In the genomic region with DNA sequence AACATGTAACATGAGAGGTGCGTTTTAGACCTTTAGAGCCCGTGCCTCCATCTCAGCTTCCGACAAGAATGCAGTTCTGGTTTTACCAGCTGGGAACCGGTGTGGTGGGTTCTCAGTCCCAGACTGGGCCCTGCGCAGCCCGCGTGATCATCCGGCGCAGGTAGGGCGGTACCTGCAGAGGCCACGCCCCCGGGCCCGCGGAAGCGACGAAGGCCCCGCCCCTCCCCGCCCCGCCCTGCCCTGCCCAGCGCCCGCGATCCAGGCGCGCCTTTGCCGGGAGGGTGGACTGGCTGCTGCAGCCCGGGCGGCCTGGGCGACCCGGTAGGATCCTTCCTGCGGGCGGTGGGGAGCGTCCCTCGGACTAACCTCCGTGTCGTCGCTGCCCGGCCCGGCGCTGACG, we compare ENCODE assay signal across 7 mouse cellular contexts. TPM values are rescaled to one million over a fixed set of nuclear protein-coding genes. Genes with fewer than 3 reads are reported as not detected.
DNase-seq lines count a peak whose midpoint lies in the region; ATAC-seq and TF ChIP-seq lines count a peak whose summit lies in the region.
"Not testable (repeated sequence)": the region's sequence is repeated elsewhere in the genome, so short reads cannot be mapped to it uniquely, and the experiment has no call there.

Gene Fam177a (plus strand): TSS at position 228 of the 400 bp plus-strand sequence.

- not testable (repeated sequence) for H3K27ac ChIP-seq in cerebellum, adult 2 months (ENCODE audit: insufficient read depth, low read length); forebrain, embryonic 16.5 days (ENCODE audit: low read length); intestine, postnatal 0 days (ENCODE audit: low read depth, low read length); lung, embryonic 14.5 days (ENCODE audit: low read depth)

- TF ChIP-seq CTCF in cerebellum, adult 2 months (IDR thresholded peaks at IDR 0.05; ENCODE audit: borderline replicate concordance, insufficient read depth, low read depth, low read length); intestine, postnatal 0 days (IDR thresholded peaks at IDR 0.05; ENCODE audit: low read depth); lung, embryonic 14.5 days (IDR thresholded peaks at IDR 0.05; ENCODE audit: low read depth): not testable (repeated sequence)

- DNase-seq in cerebellum, adult 2 months; heart, postnatal 14 days; left cerebral cortex, postnatal 36 days (ENCODE audit: low spot score in 2 of 2); lung, embryonic 14.5 days: not testable (repeated sequence)

- no CpG with 5 or more reads among the region's 40 CpGs for WGBS in cerebellum, adult 2 months
- WGBS in forebrain, embryonic 16.5 days: no CpG with 5 or more reads among the region's 40 CpGs
- no CpG with 5 or more reads among the region's 40 CpGs for WGBS in intestine, postnatal 0 days
- no CpG with 5 or more reads among the region's 40 CpGs for WGBS in lung, embryonic 14.5 days

- H3K36me3 ChIP-seq in forebrain, embryonic 16.5 days (ENCODE audit: control insufficient read depth, insufficient read depth); intestine, postnatal 0 days (ENCODE audit: control insufficient read depth, insufficient read depth); lung, embryonic 14.5 days (ENCODE audit: insufficient read depth): not testable (repeated sequence)

- TF ChIP-seq POLR2A in cerebellum, adult 2 months (IDR thresholded peaks at IDR 0.05; ENCODE audit: borderline replicate concordance, insufficient read depth, low read length): not testable (repeated sequence)

- H3K4me3 ChIP-seq in cerebellum, adult 2 months (replicated peaks; ENCODE audit: insufficient read depth, low read depth, low read length); forebrain, embryonic 16.5 days (replicated peaks; ENCODE audit: low read length); intestine, postnatal 0 days (ENCODE audit: low read depth, low read length); lung, embryonic 14.5 days (ENCODE audit: low read depth, low read length): not testable (repeated sequence)

- ATAC-seq in forebrain, embryonic 16.5 days: peak; percentile 98
- peak; percentile 97 for ATAC-seq in intestine, postnatal 0 days
- peak; percentile 95 for ATAC-seq in lung, embryonic 14.5 days (ENCODE audit: insufficient read depth)
- peak; percentile 79 for ATAC-seq in monocyte, adult 5-6 weeks (replicated peaks; ENCODE audit: insufficient number of reproducible peaks, low FRiP score, low TSS enrichment, poor library complexity, severe bottlenecking)

- H3K9ac ChIP-seq in forebrain, embryonic 16.5 days (replicated peaks; ENCODE audit: low read depth, low read length); intestine, postnatal 0 days (ENCODE audit: low read depth, low read length); lung, embryonic 14.5 days: not testable (repeated sequence)

- H3K27me3 ChIP-seq in cerebellum, adult 2 months (ENCODE audit: control insufficient read depth, insufficient read depth, low read length); forebrain, embryonic 16.5 days (replicated peaks; ENCODE audit: control insufficient read depth, insufficient read depth, low read length); intestine, postnatal 0 days (replicated peaks; ENCODE audit: control insufficient read depth, insufficient read depth, low read length); lung, embryonic 14.5 days (ENCODE audit: insufficient read depth, low read length): not testable (repeated sequence)

- intact Hi-C loops in heart, postnatal 14 days (cut with DNase I); left cerebral cortex, postnatal 36 days (cut with DNase I): not testable (repeated sequence)

- H3K4me1 ChIP-seq in cerebellum, adult 2 months (ENCODE audit: control insufficient read depth, insufficient read depth, low read length); forebrain, embryonic 16.5 days (replicated peaks; ENCODE audit: control insufficient read depth, insufficient read depth, low read length); intestine, postnatal 0 days (replicated peaks; ENCODE audit: control insufficient read depth, insufficient read depth, low read length); lung, embryonic 14.5 days (ENCODE audit: insufficient read depth): not testable (repeated sequence)

- not testable (repeated sequence) for H3K9me3 ChIP-seq in forebrain, embryonic 16.5 days (ENCODE audit: control insufficient read depth, low read length); intestine, postnatal 0 days (ENCODE audit: control insufficient read depth); lung, embryonic 14.5 days (ENCODE audit: low read depth, low read length)

- H3K4me2 ChIP-seq in forebrain, embryonic 16.5 days (ENCODE audit: low read length); intestine, postnatal 0 days (replicated peaks; ENCODE audit: low read depth); lung, embryonic 14.5 days: not testable (repeated sequence)

RNA-seq across cellular contexts. Expression of gene Fam177a, which starts in this region (rescaled TPM):
- polyA plus RNA-seq in cerebellum, adult 2 months (2012; rRNA removed): 26.2 and 29.3 TPM in 2 replicates
- 54.4 and 59.6 TPM in 2 replicates for polyA plus RNA-seq in forebrain, embryonic 16.5 days (2015; fragmentation: Nextera tagmentation; extraction: Ambion mirVana)
- total RNA-seq in heart, postnatal 14 days (2021): 10 to 100 TPM; 11.9 to 13.1 TPM
- 27.8 and 29.2 TPM in 2 replicates for polyA plus RNA-seq in intestine, postnatal 0 days (2015; fragmentation: Nextera tagmentation; extraction: Ambion mirVana)
- total RNA-seq in left cerebral cortex, postnatal 36 days (2021): 10 to 100 TPM; 18.2 TPM
- 16.2 and 17.8 TPM in 2 replicates for polyA plus RNA-seq in lung, embryonic 14.5 days (2014; fragmentation: Nextera tagmentation; extraction: Ambion mirVana)
- total RNA-seq in monocyte, adult 5-6 weeks (2017): 1.7 to 40.6 TPM (median 32.3 TPM) in 3 replicates
